Mouse (Mus musculus) midbrain, postnatal 0 days (tissue): ENCODE measurements at regions not wholly inside any gene's neighbourhood (a gene's known extent, or its start where the extent isn't known, plus 50 kb on each side); places are given as distances from the start of the nearest gene placed in this dataset.

Source experiments
- ATAC-seq: fragments of 200-750 bp; cut with Nextera tagmentation; 2 replicates; pipeline ENCODE4 v1.8.0; 2017; ENCODE audit warnings: moderate number of reproducible peaks, mild to moderate bottlenecking, moderate TSS enrichment, moderate library complexity; ENCODE audit not compliant: low FRiP score
- DNase-seq: peaks from one replicate; pipeline ENCODE4 v3.0.0-alpha.2; 2015; ENCODE audit warnings: low spot score
- H3K27ac ChIP-seq: fragments of 300-500 bp; sonication (generic); 2 replicates; pipeline ENCODE4 v1.5.1; 2014; ENCODE audit warnings: low read depth, mild to moderate bottlenecking, low read length, mixed read lengths
- H3K27me3 ChIP-seq: fragments of 300-500 bp; sonication (generic); 2 replicates; pipeline ENCODE4 v1.6.1; 2014; ENCODE audit warnings: low read length, control low read depth, mixed read lengths; ENCODE audit not compliant: insufficient read depth
- H3K36me3 ChIP-seq: fragments of 300-500 bp; sonication (generic); 2 replicates; pipeline ENCODE4 v1.6.1; 2014; ENCODE audit warnings: low read length, control low read depth, mixed read lengths; ENCODE audit not compliant: insufficient read depth
- H3K4me1 ChIP-seq: fragments of 300-500 bp; sonication (generic); 2 replicates; pipeline ENCODE4 v1.6.1; 2014; ENCODE audit warnings: mild to moderate bottlenecking, control low read depth, antibody characterized with exemption, low read length, mixed read lengths; ENCODE audit not compliant: insufficient read depth
- H3K4me2 ChIP-seq: fragments of 300-500 bp; sonication (generic); 2 replicates; pipeline ENCODE4 v1.6.1; 2014; ENCODE audit warnings: low read depth, mild to moderate bottlenecking, low read length, mixed read lengths; ENCODE audit not compliant: poor library complexity, severe bottlenecking
- H3K4me3 ChIP-seq: fragments of 300-500 bp; sonication (generic); 2 replicates; pipeline ENCODE4 v1.5.1; 2014; ENCODE audit warnings: low read depth, mild to moderate bottlenecking, low read length, moderate library complexity
- H3K9ac ChIP-seq: fragments of 300-500 bp; sonication (generic); replicated peaks from 2 replicates; pipeline ENCODE4 v1.6.1; 2014; ENCODE audit warnings: mild to moderate bottlenecking, low read length, moderate library complexity, mixed read lengths; ENCODE audit not compliant: poor library complexity, severe bottlenecking
- H3K9me3 ChIP-seq: fragments of 300-500 bp; sonication (generic); 2 replicates; pipeline ENCODE4 v1.6.1; 2016; ENCODE audit warnings: low read length, control low read depth
- CTCF ChIP-seq: IDR thresholded peaks from 2 replicates; pipeline ENCODE4 v1.5.1; 2016; ENCODE audit warnings: antibody characterized with exemption, mild to moderate bottlenecking
- WGBS: fragments of 180-500 bp; shearing (Covaris S2); extraction: QIAGEN DNeasy Blood & Tissue Kit; methylation state at CpG from one replicate; pipeline ENCODE4 v1.1.7; 2014; 5-methylcytosine and 5-hydroxymethylcytosine counted together

- Histone ChIP-seq H3K4me1 (no peaks in the 10 kb centered on the region), H3K27ac (no peak overlapping the region), H3K9ac (no peak overlapping the region), H3K36me3 (no peaks in the 10 kb centered on the region), H3K4me3 (no peak overlapping the region), H3K9me3 (no peaks in the 10 kb centered on the region), H3K4me2 (no peak overlapping the region), H3K27me3 (no peaks in the 10 kb centered on the region)
- no peak for TF ChIP-seq CTCF
- ATAC-seq (no peak), DNase-seq (no peak)
- WGBS, result 72% methylated on average over 3 of the region's 3 CpGs
These were observed 290.6 kb downstream of the Pdgfc start for GRCm38 (mm10) chr3:81326866-81327265.

DNA sequence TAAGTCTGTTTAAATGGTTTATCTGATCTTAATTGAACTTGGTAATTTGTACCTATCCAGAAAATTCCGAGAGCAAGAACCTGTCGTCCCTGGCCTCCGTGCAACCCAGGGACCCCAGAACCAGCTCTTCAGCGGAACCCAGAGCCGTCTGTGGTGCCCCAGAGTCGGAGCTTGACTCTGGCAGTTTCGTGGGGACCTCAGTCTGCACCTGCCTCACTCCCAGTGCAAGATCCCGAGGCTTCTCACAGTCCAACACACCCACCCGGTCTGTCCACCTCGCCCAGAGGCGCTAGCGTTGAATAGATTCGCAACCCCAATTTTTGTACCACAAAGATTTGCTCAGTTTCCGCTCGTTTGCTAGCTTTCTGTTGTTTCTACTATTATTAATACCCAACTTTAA lies 315.5 kb downstream of the Pdgfc start:
- 93% methylated on average over 15 of the region's 15 CpGs for WGBS
- H3K36me3 ChIP-seq, result no peaks in the 10 kb centered on the region

DNA sequence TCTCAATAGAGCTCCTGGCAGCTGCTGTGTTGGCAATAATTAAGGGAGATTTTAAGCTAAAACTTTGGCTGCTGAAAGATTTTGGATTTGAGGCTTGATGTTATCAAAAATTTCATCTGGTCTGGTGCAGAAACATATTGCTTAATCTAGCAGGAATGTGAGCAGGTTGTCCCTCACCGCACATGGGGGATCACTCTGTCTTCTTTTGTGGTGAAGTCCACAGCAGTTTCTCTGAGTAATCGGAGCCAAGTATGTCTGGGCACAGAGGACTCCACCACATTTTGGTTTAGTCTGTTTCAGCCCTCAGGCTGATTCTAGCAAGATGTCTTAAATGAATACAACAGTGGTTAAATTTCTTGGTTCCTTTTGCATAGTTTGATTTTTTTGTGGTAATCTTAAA lies 331.7 kb downstream of the Pdgfc start:
- Histone ChIP-seq H3K36me3 (no peaks in the 10 kb centered on the region), H3K27ac (no peak overlapping the region), H3K27me3 (no peaks in the 10 kb centered on the region), H3K9ac (no peak overlapping the region), H3K4me3 (no peak overlapping the region), H3K4me1 (no peaks in the 10 kb centered on the region), H3K9me3 (no peaks in the 10 kb centered on the region), H3K4me2 (no peak overlapping the region)
- no peak for TF ChIP-seq CTCF
- ATAC-seq (no peak), DNase-seq (no peak)
- WGBS, result 77% methylated on average over 2 of the region's 2 CpGs

More for the DNA sequence above, 315.5 kb downstream of the Pdgfc start:
- Histone ChIP-seq H3K9ac (no peak overlapping the region), H3K27ac (no peak overlapping the region), H3K4me3 (no peak overlapping the region), H3K4me2 (no peak overlapping the region), H3K9me3 (no peaks in the 10 kb centered on the region), H3K27me3 (no peaks in the 10 kb centered on the region), H3K4me1 (no peaks in the 10 kb centered on the region)
- DNase-seq (no peak), ATAC-seq (no peak)
- no peak for TF ChIP-seq CTCF

GRCm38 (mm10) chr3:81368642-81369041 lies 332.4 kb downstream of the Pdgfc start:
- DNase-seq (no peak), ATAC-seq (no peak)
- Histone ChIP-seq H3K9me3 (no peaks in the 10 kb centered on the region), H3K4me2 (no peak overlapping the region), H3K9ac (no peak overlapping the region), H3K36me3 (no peaks in the 10 kb centered on the region), H3K4me3 (no peak overlapping the region), H3K27me3 (no peaks in the 10 kb centered on the region), H3K4me1 (no peaks in the 10 kb centered on the region), H3K27ac (no peak overlapping the region)
- WGBS, result 71% methylated on average over 2 of the region's 2 CpGs
- no peak for TF ChIP-seq CTCF

DNA sequence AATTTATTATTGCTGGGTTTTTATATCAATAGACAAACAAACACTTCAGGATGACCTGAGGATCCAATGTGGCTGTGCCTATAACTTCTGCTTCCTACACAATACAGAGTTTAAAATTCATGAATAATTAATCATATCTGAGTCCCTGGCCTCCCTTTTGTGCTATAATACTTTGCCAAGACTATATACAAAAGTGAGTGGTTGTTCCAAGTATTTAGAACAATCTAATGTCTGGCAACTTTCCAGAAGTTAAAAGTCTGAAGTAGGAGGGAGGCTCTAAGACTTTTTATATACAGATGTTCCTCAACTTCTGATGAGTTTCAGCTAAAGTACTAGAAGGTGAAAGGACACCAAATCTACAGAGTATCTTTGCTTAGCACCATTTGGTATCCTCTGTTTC lies 333.5 kb downstream of the Pdgfc start:
- no peak for DNase-seq

DNA sequence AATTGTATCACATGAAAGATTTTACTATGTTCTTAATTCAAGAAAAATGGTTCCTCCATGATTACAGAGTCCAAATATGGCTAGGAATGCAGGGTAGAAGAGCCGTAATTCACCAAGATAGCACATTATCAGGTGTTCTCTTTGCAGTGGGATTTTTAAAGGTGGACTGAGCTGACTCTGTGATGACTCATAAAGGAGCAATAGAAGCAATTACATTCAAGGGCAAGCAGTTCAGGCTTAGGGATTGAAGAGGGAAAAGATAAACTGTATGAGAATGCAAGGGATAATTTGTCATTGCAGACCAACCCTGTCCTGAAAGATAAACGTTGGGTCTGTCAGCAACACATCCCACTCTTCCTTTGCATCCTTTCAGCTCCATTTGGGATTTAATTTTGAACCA lies 339.8 kb downstream of the Pdgfc start:
- WGBS, result 88% methylated on average over 2 of the region's 2 CpGs
- H3K27ac ChIP-seq, result no peak overlapping the region
- DNase-seq (no peak), ATAC-seq (no peak)
- H3K4me1 ChIP-seq, result no peaks in the 10 kb centered on the region
- no peaks in the 10 kb centered on the region for H3K27me3 ChIP-seq
- no peak overlapping the region for H3K4me2 ChIP-seq
- no peaks in the 10 kb centered on the region for H3K9me3 ChIP-seq
- no peak for TF ChIP-seq CTCF
- H3K9ac ChIP-seq, result no peak overlapping the region
- H3K4me3 ChIP-seq, result no peak overlapping the region
- no peaks in the 10 kb centered on the region for H3K36me3 ChIP-seq

More for the DNA sequence above, 333.5 kb downstream of the Pdgfc start:
- no peak for ATAC-seq
- Histone ChIP-seq H3K27me3 (no peaks in the 10 kb centered on the region), H3K27ac (no peak overlapping the region), H3K9ac (no peak overlapping the region), H3K4me2 (no peak overlapping the region), H3K9me3 (no peaks in the 10 kb centered on the region), H3K4me3 (no peak overlapping the region), H3K4me1 (no peaks in the 10 kb centered on the region), H3K36me3 (no peaks in the 10 kb centered on the region)
- TF ChIP-seq CTCF, result no peak

GRCm38 (mm10) chr3:81377466-81377865 lies 341.2 kb downstream of the Pdgfc start:
- Histone ChIP-seq H3K27ac (no peak overlapping the region), H3K36me3 (no peaks in the 10 kb centered on the region), H3K4me3 (no peak overlapping the region), H3K4me2 (no peak overlapping the region), H3K27me3 (no peaks in the 10 kb centered on the region), H3K4me1 (no peaks in the 10 kb centered on the region), H3K9me3 (no peaks in the 10 kb centered on the region), H3K9ac (no peak overlapping the region)
- ATAC-seq, result no peak
- no peak for TF ChIP-seq CTCF
- no peak for DNase-seq
- 70% methylated on average over 3 of the region's 3 CpGs for WGBS
